Mouse (Mus musculus): ENCODE measurements around the gene Gm26602. TPM values are rescaled to one million over a fixed set of nuclear protein-coding genes. Genes with fewer than 3 reads are reported as not detected.

Gm26602 gene
- not detected in 2 replicates for polyA plus RNA-seq (2012; rRNA removed)

GRCm38 (mm10) chr10:79910556-79910955 is at the start of gene Gm26602:
Gm26602 (plus strand) TSS chr10:79910856.
- DNase-seq (ENCODE audit: low read depth) = no peak
- no peak for TF ChIP-seq POLR2A (IDR thresholded peaks at IDR 0.05; ENCODE audit: borderline replicate concordance, extremely low read depth, insufficient read depth, insufficient read length, poor library complexity, severe bottlenecking)
- no peak for TF ChIP-seq CTCF (IDR thresholded peaks at IDR 0.05; ENCODE audit: borderline replicate concordance, extremely low read depth, insufficient read depth, insufficient read length)

- TF ChIP-seq CTCF (IDR thresholded peaks at IDR 0.05; ENCODE audit: borderline replicate concordance, extremely low read depth, insufficient read depth, insufficient read length) (no peak), POLR2A (IDR thresholded peaks at IDR 0.05; ENCODE audit: borderline replicate concordance, extremely low read depth, insufficient read depth, insufficient read length, poor library complexity, severe bottlenecking) (no peak)
- DNase-seq (ENCODE audit: low read depth) = no peak
Observed at GRCm38 (mm10) chr10:79861230-79862048, 49.2 kb upstream of the Gm26602 start.

GRCm38 (mm10) chr10:79862049-79862788 is 48.4 kb upstream of the Gm26602 start:
- TF ChIP-seq POLR2A (IDR thresholded peaks at IDR 0.05; ENCODE audit: borderline replicate concordance, extremely low read depth, insufficient read depth, insufficient read length, poor library complexity, severe bottlenecking) (no peak), CTCF (IDR thresholded peaks at IDR 0.05; ENCODE audit: borderline replicate concordance, extremely low read depth, insufficient read depth, insufficient read length) (no peak)
- DNase-seq (ENCODE audit: low read depth) = no peak

GRCm38 (mm10) chr10:79862925-79863324 is 47.7 kb upstream of the Gm26602 start:
- no peak for DNase-seq (ENCODE audit: low read depth)
- no peak for TF ChIP-seq CTCF (IDR thresholded peaks at IDR 0.05; ENCODE audit: borderline replicate concordance, extremely low read depth, insufficient read depth, insufficient read length)
- TF ChIP-seq POLR2A (IDR thresholded peaks at IDR 0.05; ENCODE audit: borderline replicate concordance, extremely low read depth, insufficient read depth, insufficient read length, poor library complexity, severe bottlenecking) = no peak

- peak; percentile 57 for DNase-seq (ENCODE audit: low read depth)
- TF ChIP-seq POLR2A (IDR thresholded peaks at IDR 0.05; ENCODE audit: borderline replicate concordance, extremely low read depth, insufficient read depth, insufficient read length, poor library complexity, severe bottlenecking) = no peak
- TF ChIP-seq CTCF (IDR thresholded peaks at IDR 0.05; ENCODE audit: borderline replicate concordance, extremely low read depth, insufficient read depth, insufficient read length) = no peak
Observed at GRCm38 (mm10) chr10:79864351-79865188, 46.1 kb upstream of the Gm26602 start.

- DNase-seq (ENCODE audit: low read depth) = no peak
- TF ChIP-seq POLR2A (IDR thresholded peaks at IDR 0.05; ENCODE audit: borderline replicate concordance, extremely low read depth, insufficient read depth, insufficient read length, poor library complexity, severe bottlenecking) = no peak
- no peak for TF ChIP-seq CTCF (IDR thresholded peaks at IDR 0.05; ENCODE audit: borderline replicate concordance, extremely low read depth, insufficient read depth, insufficient read length)
Observed at GRCm38 (mm10) chr10:79865189-79865601, 45.5 kb upstream of the Gm26602 start.

GRCm38 (mm10) chr10:79865801-79866295 is 44.8 kb upstream of the Gm26602 start:
- peak; percentile 18; the same call in 1 of the 2 replicates for TF ChIP-seq CTCF (IDR thresholded peaks at IDR 0.05; ENCODE audit: borderline replicate concordance, extremely low read depth, insufficient read depth, insufficient read length)
- TF ChIP-seq POLR2A (IDR thresholded peaks at IDR 0.05; ENCODE audit: borderline replicate concordance, extremely low read depth, insufficient read depth, insufficient read length, poor library complexity, severe bottlenecking) = no peak
- no peak for DNase-seq (ENCODE audit: low read depth)

GRCm38 (mm10) chr10:79866601-79867000 is 44.1 kb upstream of the Gm26602 start:
- TF ChIP-seq POLR2A (IDR thresholded peaks at IDR 0.05; ENCODE audit: borderline replicate concordance, extremely low read depth, insufficient read depth, insufficient read length, poor library complexity, severe bottlenecking) (no peak), CTCF (IDR thresholded peaks at IDR 0.05; ENCODE audit: borderline replicate concordance, extremely low read depth, insufficient read depth, insufficient read length) (no peak)
- no peak for DNase-seq (ENCODE audit: low read depth)

GRCm38 (mm10) chr10:79871845-79872244 is 38.8 kb upstream of the Gm26602 start:
- peak; percentile 51 for DNase-seq (ENCODE audit: low read depth)

GRCm38 (mm10) chr10:79872862-79873261 is 37.8 kb upstream of the Gm26602 start:
- no peak for DNase-seq (ENCODE audit: low read depth)
- TF ChIP-seq CTCF (IDR thresholded peaks at IDR 0.05; ENCODE audit: borderline replicate concordance, extremely low read depth, insufficient read depth, insufficient read length) (no peak), POLR2A (IDR thresholded peaks at IDR 0.05; ENCODE audit: borderline replicate concordance, extremely low read depth, insufficient read depth, insufficient read length, poor library complexity, severe bottlenecking) (no peak)

More at GRCm38 (mm10) chr10:79871845-79872244, 38.8 kb upstream of the Gm26602 start:
- TF ChIP-seq CTCF (IDR thresholded peaks at IDR 0.05; ENCODE audit: borderline replicate concordance, extremely low read depth, insufficient read depth, insufficient read length) (no peak), POLR2A (IDR thresholded peaks at IDR 0.05; ENCODE audit: borderline replicate concordance, extremely low read depth, insufficient read depth, insufficient read length, poor library complexity, severe bottlenecking) (no peak)

Measured in brain, embryonic 14.5 days (tissue).